Mouse (Mus musculus) MEL (cell line): ENCODE results near the gene Xrcc4. TPM values are rescaled to one million over a fixed set of nuclear protein-coding genes. Genes with fewer than 3 reads are reported as not detected.

Source experiments
- DNase-seq: peaks from one replicate; pipeline ENCODE4 v3.0.0; 2011; ENCODE audit warnings: low read depth, low spot score
- H3K27ac ChIP-seq: 2 replicates; pipeline ENCODE4 v1.5.1; 2012; ENCODE audit warnings: low read depth, mild to moderate bottlenecking, control low read depth, low read length, moderate library complexity; ENCODE audit not compliant: control insufficient read depth
- H3K27me3 ChIP-seq, 2 experiments: fragments of 150-350 bp in 1 of 2; sonication (generic) in 1 of 2; 2 replicates each; pipeline ENCODE4 v1.6.1; 2012; ENCODE audit warnings: low read length in 2 of 2, mild to moderate bottlenecking in 2 of 2, improper control_type of control experiment in 1 of 2, moderate library complexity in 1 of 2; ENCODE audit not compliant: insufficient read depth in 2 of 2, control insufficient read depth in 1 of 2
- H3K36me3 ChIP-seq, 2 experiments: 2 replicates each; pipeline ENCODE4 v1.6.1; 2012 to 2014; ENCODE audit warnings: low read length in 2 of 2, improper control_type of control experiment in 1 of 2, inconsistent platforms in 1 of 2, mild to moderate bottlenecking in 1 of 2; ENCODE audit not compliant: insufficient read depth in 2 of 2, control insufficient read depth in 1 of 2
- H3K4me1 ChIP-seq, 2 experiments: fragments of 150-350 bp in 1 of 2; sonication (generic) in 1 of 2; 2 replicates each; pipeline ENCODE4 v1.6.1; 2012; ENCODE audit warnings: low read length in 2 of 2, improper control_type of control experiment in 1 of 2, mild to moderate bottlenecking in 1 of 2; ENCODE audit not compliant: insufficient read depth in 2 of 2, control insufficient read depth in 1 of 2
- H3K4me3 ChIP-seq, 2 experiments: fragments of 150-350 bp in 1 of 2; sonication (generic) in 1 of 2; 2 replicates each; pipeline ENCODE4 v1.5.1; 2012; ENCODE audit warnings: low read depth in 2 of 2, low read length in 2 of 2, mild to moderate bottlenecking in 2 of 2, moderate library complexity in 2 of 2, control low read depth in 1 of 2, improper control_type of control experiment in 1 of 2; ENCODE audit not compliant: control insufficient read depth in 1 of 2, insufficient read depth in 1 of 2
- H3K79me2 ChIP-seq: 2 replicates; pipeline ENCODE4 v1.6.1; 2012; ENCODE audit warnings: mild to moderate bottlenecking, low read length, moderate library complexity; ENCODE audit not compliant: control insufficient read depth, poor library complexity, insufficient read depth
- H3K9ac ChIP-seq: 2 replicates; pipeline ENCODE4 v1.6.1; 2012; ENCODE audit warnings: low read depth, mild to moderate bottlenecking, control low read depth, low read length, moderate library complexity; ENCODE audit not compliant: control insufficient read depth, poor library complexity, severe bottlenecking
- H3K9me3 ChIP-seq: fragments of 150-350 bp; sonication (generic); replicated peaks from 2 replicates; pipeline ENCODE4 v1.6.1; 2012; ENCODE audit warnings: mild to moderate bottlenecking, low read length, improper control_type of control experiment, moderate library complexity; ENCODE audit not compliant: insufficient read depth
- CHD1 ChIP-seq: IDR thresholded peaks from 2 replicates; pipeline ENCODE4 v1.6.1; 2012; ENCODE audit warnings: low read depth, mild to moderate bottlenecking, inconsistent platforms, low read length, improper control_type of control experiment
- CHD2 ChIP-seq: IDR thresholded peaks from 2 replicates; pipeline ENCODE4 v1.6.1; 2011; ENCODE audit warnings: low read length, improper control_type of control experiment
- E2F4 ChIP-seq: IDR thresholded peaks from 2 replicates; pipeline ENCODE4 v1.6.1; 2011; ENCODE audit warnings: low read depth, low read length, improper control_type of control experiment, borderline replicate concordance
- ETS1 ChIP-seq: IDR thresholded peaks from 2 replicates; pipeline ENCODE4 v1.6.1; 2012; ENCODE audit warnings: low read depth, mild to moderate bottlenecking, inconsistent platforms, low read length, improper control_type of control experiment, moderate library complexity
- GABPA ChIP-seq: IDR thresholded peaks from 2 replicates; pipeline ENCODE4 v1.6.1; 2012; ENCODE audit warnings: low read depth, mild to moderate bottlenecking, inconsistent platforms, low read length, improper control_type of control experiment, moderate library complexity
- HCFC1 ChIP-seq: IDR thresholded peaks from 2 replicates; pipeline ENCODE4 v1.6.1; 2012; ENCODE audit warnings: low read depth, mild to moderate bottlenecking, inconsistent platforms, low read length, improper control_type of control experiment, moderate library complexity
- JUND ChIP-seq: IDR thresholded peaks from 2 replicates; pipeline ENCODE4 v1.6.1; 2011; ENCODE audit warnings: low read depth, mild to moderate bottlenecking, improper control_type of control experiment, low read length
- MAFK ChIP-seq: IDR thresholded peaks from 2 replicates; pipeline ENCODE4 v1.6.1; 2011; ENCODE audit warnings: low read depth, mild to moderate bottlenecking, low read length, improper control_type of control experiment, borderline replicate concordance
- MAX ChIP-seq: IDR thresholded peaks from 2 replicates; pipeline ENCODE4 v1.6.1; 2011; ENCODE audit warnings: low read length, improper control_type of control experiment
- MAZ ChIP-seq: IDR thresholded peaks from 2 replicates; pipeline ENCODE4 v1.6.1; 2012; ENCODE audit warnings: low read depth, mild to moderate bottlenecking, inconsistent platforms, low read length, improper control_type of control experiment
- MEF2A ChIP-seq: IDR thresholded peaks from 2 replicates; pipeline ENCODE4 v1.6.1; 2014; ENCODE audit warnings: low read depth, mild to moderate bottlenecking, inconsistent platforms, low read length, improper control_type of control experiment; ENCODE audit not compliant: poor library complexity, insufficient replicate concordance, severe bottlenecking; ENCODE audit errors: extremely low read depth
- MXI1 ChIP-seq: IDR thresholded peaks from 2 replicates; pipeline ENCODE4 v1.6.1; 2011; ENCODE audit warnings: mild to moderate bottlenecking, low read depth, low read length, improper control_type of control experiment
- MYC ChIP-seq: IDR thresholded peaks from 2 replicates; pipeline ENCODE4 v1.6.1; 2011; ENCODE audit warnings: low read depth, mild to moderate bottlenecking, low read length, improper control_type of control experiment, moderate library complexity
- POLR2A ChIP-seq, 2 experiments: IDR thresholded peaks; 2 replicates each; pipeline ENCODE4 v1.6.1; 2011 to 2012; ENCODE audit warnings: low read length in 2 of 2, mild to moderate bottlenecking in 2 of 2, control low read depth in 1 of 2, improper control_type of control experiment in 1 of 2, low read depth in 1 of 2, moderate library complexity in 1 of 2; ENCODE audit not compliant: control insufficient read depth in 1 of 2, insufficient read depth in 1 of 2, poor library complexity in 1 of 2
- POLR2AphosphoS2 ChIP-seq: IDR thresholded peaks from 2 replicates; pipeline ENCODE4 v1.6.1; 2011; ENCODE audit warnings: low read length, improper control_type of control experiment
- POLR2AphosphoS5 ChIP-seq: IDR thresholded peaks from 2 replicates; pipeline ENCODE4 v1.6.1; 2012; ENCODE audit warnings: low read depth, borderline replicate concordance, mild to moderate bottlenecking, inconsistent platforms, low read length, moderate library complexity, mixed read lengths
- RAD21 ChIP-seq: IDR thresholded peaks from 2 replicates; pipeline ENCODE4 v1.6.1; 2011; ENCODE audit warnings: mild to moderate bottlenecking, low read depth, low read length, improper control_type of control experiment
- TBP ChIP-seq: IDR thresholded peaks from 2 replicates; pipeline ENCODE4 v1.8.0; 2011; ENCODE audit warnings: low read depth, low read length, improper control_type of control experiment
- TCF12 ChIP-seq: IDR thresholded peaks from 2 replicates; pipeline ENCODE4 v1.6.1; 2014; ENCODE audit warnings: low read depth, mild to moderate bottlenecking, inconsistent platforms, low read length, improper control_type of control experiment, moderate library complexity
- ZKSCAN1 ChIP-seq: IDR thresholded peaks from 2 replicates; pipeline ENCODE4 v1.6.1; 2012; ENCODE audit warnings: low read depth, mild to moderate bottlenecking, inconsistent platforms, low read length, improper control_type of control experiment, moderate library complexity
- ZNF384 ChIP-seq: IDR thresholded peaks from 2 replicates; pipeline ENCODE4 v1.6.1; 2012; ENCODE audit warnings: low read depth, mild to moderate bottlenecking, inconsistent platforms, low read length, improper control_type of control experiment
- polyA plus RNA-seq, 2 experiments: library from polyadenylated mRNA; stranded (reverse) in 1 of 2; unstranded in 1 of 2; fragments of >175 nt in 1 of 2; fragments of >200 nt in 1 of 2; gene quantifications; 2 replicates each; pipeline versions ENCODE4 v1.2.1 to v1.2.4; 2012; ENCODE audit warnings: low replicate concordance in 2 of 2, low read depth in 1 of 2; ENCODE audit not compliant: insufficient read length in 2 of 2, insufficient read depth in 1 of 2, missing spikeins in 1 of 2
- total RNA-seq: library from RNA; depleted of rRNA; stranded (reverse); fragments of 300-350 nt; gene quantifications from 2 replicates; pipeline ENCODE4 v1.2.3, GENCODE M21; 2012

Gene Xrcc4
- total and polyA plus RNA-seq, 3 experiments = 6.6 to 7.7 TPM; not detected in 1

- TF ChIP-seq POLR2AphosphoS2 (no peak), CHD1 (no peak), TBP (0 out of 2 replicates have a peak, but pooled peaks have one; percentile 17), TCF12 (no peak), RAD21 (peak; percentile 71), MAX (no peak), POLR2A (IDR thresholded peaks at IDR 0.05; ENCODE audit: control insufficient read depth in 1 of 2, insufficient read depth in 1 of 2, low read depth in 1 of 2, low read length in 2 of 2, poor library complexity in 1 of 2) (peak in 1 of 2 experiments; percentile 28; a peak in 1 of 4 replicates), MEF2A (no peak)
Observed at GRCm38 (mm10) chr13:89740243-89741115, 348.9 kb downstream of the Xrcc4 start (continued).

DNA sequence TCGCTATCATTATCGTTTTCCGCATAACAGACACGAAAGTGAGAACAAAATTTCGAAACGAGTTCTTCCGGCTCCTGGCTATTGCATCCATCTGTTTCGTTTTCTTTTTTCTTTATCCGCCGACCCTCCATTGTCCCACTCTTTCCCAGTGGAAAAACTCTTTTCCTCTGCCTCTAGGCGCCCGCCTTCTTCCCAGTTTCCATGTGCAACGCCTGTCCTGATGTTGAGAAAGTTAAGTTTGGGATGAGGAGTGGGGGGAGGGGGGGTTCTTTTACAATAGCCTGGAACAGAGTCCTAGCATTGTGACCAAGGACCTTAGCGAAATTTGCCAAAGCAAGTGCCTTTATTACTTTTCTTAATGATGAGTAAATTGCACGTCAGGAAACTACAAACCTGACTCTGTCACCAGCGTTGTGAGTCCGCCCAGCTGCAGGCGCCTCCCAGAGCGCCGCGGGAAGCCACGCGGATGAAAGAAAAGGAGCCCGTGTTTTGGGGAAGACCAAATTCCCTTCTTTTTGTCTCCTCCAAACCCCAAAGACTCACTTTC, 349.6 kb downstream of the Xrcc4 start:
- Histone ChIP-seq H3K27ac (peak overlapping the region; percentile 65), H3K9ac (peak overlapping the region; percentile 75), H3K4me1 (no peaks in the 10 kb centered on the region), H3K9me3 (no peaks in the 10 kb centered on the region), H3K79me2 (no peaks in the 10 kb centered on the region), H3K27me3 (no peaks in the 10 kb centered on the region), H3K4me3 (peak overlapping the region; percentile 78 to 96), H3K36me3 (no peaks in the 10 kb centered on the region)
- TF ChIP-seq ETS1 (no peak), MAFK (no peak), MAZ (0 out of 2 replicates have a peak, but pooled peaks have one; percentile 9), MYC (no peak; the same call in none of the 2 replicates), MEF2A (no peak), ZKSCAN1 (no peak), JUND (no peak), TBP (no peak), RAD21 (no peak), CHD2 (no peak), POLR2AphosphoS5 (no peak), MXI1 (0 out of 2 replicates have a peak, but pooled peaks have one; percentile 7), POLR2A (IDR thresholded peaks at IDR 0.05; ENCODE audit: control insufficient read depth in 1 of 2, insufficient read depth in 1 of 2, low read depth in 1 of 2, low read length in 2 of 2, poor library complexity in 1 of 2) (no peak), E2F4 (no peak), GABPA (no peak), HCFC1 (no peak), ZNF384 (no peak)
- no peak for DNase-seq
